Mouse (Mus musculus) lung, adult 10 weeks (tissue): ENCODE results near the gene Jun. TPM values are rescaled to one million over a fixed set of nuclear protein-coding genes. Genes with fewer than 3 reads are reported as not detected.

Experiments
- polyA plus RNA-seq: library from polyadenylated mRNA; stranded (reverse); fragments of 350-450 nt; fragmentation: Illumina TruSeq; extraction: RNeasy Lipid Tissue Mini Kit (QIAGEN cat#74804); gene quantifications from one replicate; pipeline ENCODE4 v1.2.3, GENCODE M21; 2014; ENCODE audit warnings: low read depth, low replicate concordance; ENCODE audit not compliant: insufficient read depth

Jun gene
- 80.1 TPM for polyA plus RNA-seq

GRCm38 (mm10) chr4:95052025-95052899, at the start of gene Jun:
Jun (minus strand) TSS chr4:95052222.

Other genes with a start within 250 kb of the Jun start
- gene Eqtn, start 123.4 kb downstream of the Jun start, polyA plus RNA-seq, result not detected
- 5.0 TPM for gene Mysm1, start 73.1 kb downstream of the Jun start, polyA plus RNA-seq